Comparison of ENCODE assay signal across 21 mouse cellular contexts in the genomic region with DNA sequence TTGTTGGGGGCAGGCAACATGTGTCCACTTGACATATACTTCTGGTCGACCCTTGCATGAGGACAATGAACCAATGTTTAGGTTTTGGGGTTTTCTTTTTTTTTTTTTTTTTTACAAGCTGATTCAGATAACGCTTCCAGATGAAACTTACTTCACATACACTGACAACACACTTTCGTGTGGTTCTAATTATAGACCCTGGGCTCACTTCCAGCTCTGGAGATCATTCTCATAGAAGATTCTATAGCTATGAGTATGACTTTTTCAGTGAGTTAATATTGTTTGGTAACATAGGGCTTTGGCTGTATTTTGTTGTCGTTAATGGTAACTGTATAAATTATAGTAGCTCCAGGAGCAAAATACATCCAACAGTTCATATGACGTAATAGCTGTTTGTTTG.
A peak's percentile ranks its signal among the peaks of the same experiment; 100 is the strongest.
DNase-seq lines count a peak whose midpoint lies in the region; ATAC-seq and TF ChIP-seq lines count a peak whose summit lies in the region.
"Had no signal": no experiment of that assay in that cellular context is flagged by ENCODE, and none has a peak within 500 bp of the region (broad histone marks: within the 10 kb centered on the region; RNA-seq: fewer than 3 reads in every experiment).

No protein-coding gene starts in this region.

- H3K9ac ChIP-seq in lung, embryonic 14.5 days: no peak overlapping the region
- no peak overlapping the region for H3K9ac ChIP-seq in limb, embryonic 14.5 days (ENCODE audit: low read depth, low read length, severe bottlenecking)
- no peak overlapping the region for H3K9ac ChIP-seq in hindbrain, embryonic 12.5 days
- H3K9ac ChIP-seq: forebrain, embryonic 12.5 days; heart, embryonic 13.5 days; hindbrain, embryonic 13.5 days had no signal

- no peak for DNase-seq in frontal cortex, postnatal 25 days (ENCODE audit: low spot score in 2 of 2)
- peak; percentile 46 for DNase-seq in lung, embryonic 14.5 days
- no peak for DNase-seq in lung, postnatal 36 days
- DNase-seq in adipocyte (ENCODE audit: low spot score): peak; percentile 36
- peak; percentile 80 for DNase-seq in limb, embryonic 14.5 days (ENCODE audit: low spot score)
- DNase-seq: adrenal gland, postnatal 10 days; cerebellum, adult 2 months; cerebellum, postnatal 10 days; gastrocnemius, postnatal 10 days; heart, postnatal 10 days; heart, postnatal 4 days; kidney, adult 11 months had no signal

- no peak overlapping the region for H3K4me2 ChIP-seq in lung, embryonic 14.5 days
- H3K4me2 ChIP-seq in limb, embryonic 14.5 days (replicated peaks; ENCODE audit: low read depth, low read length, severe bottlenecking): no peak overlapping the region
- no peak overlapping the region for H3K4me2 ChIP-seq in hindbrain, embryonic 12.5 days (replicated peaks)
- H3K4me2 ChIP-seq: forebrain, embryonic 12.5 days; heart, embryonic 13.5 days; hindbrain, embryonic 13.5 days had no signal

- peak; percentile 64 for ATAC-seq in frontal cortex, adult (ENCODE audit: low TSS enrichment)
- ATAC-seq in lung, embryonic 14.5 days (ENCODE audit: insufficient read depth): no peak
- peak; percentile 26; the same call in 1 of the 2 replicates for ATAC-seq in limb, embryonic 14.5 days (ENCODE audit: low FRiP score, low read depth)
- no peak for ATAC-seq in megakaryocyte progenitor cell, adult 5-6 weeks (replicated peaks; ENCODE audit: poor library complexity)
- ATAC-seq in hindbrain, embryonic 12.5 days (ENCODE audit: low FRiP score): no peak
- ATAC-seq: forebrain, embryonic 16.5 days; hindbrain, postnatal 0 days had no signal

- no peaks in the 10 kb centered on the region for H3K9me3 ChIP-seq in lung, embryonic 14.5 days (ENCODE audit: low read depth, low read length)
- H3K9me3 ChIP-seq in limb, embryonic 14.5 days (ENCODE audit: control insufficient read depth, low read length): no peaks in the 10 kb centered on the region
- H3K9me3 ChIP-seq in hindbrain, embryonic 12.5 days (replicated peaks): no peaks in the 10 kb centered on the region
- H3K9me3 ChIP-seq: forebrain, embryonic 12.5 days; heart, embryonic 13.5 days; hindbrain, embryonic 13.5 days had no signal

- H3K27me3 ChIP-seq in lung, embryonic 14.5 days (ENCODE audit: insufficient read depth, low read length): no peaks in the 10 kb centered on the region
- H3K27me3 ChIP-seq in limb, embryonic 14.5 days (ENCODE audit: control insufficient read depth, insufficient read depth, low read length): no peaks in the 10 kb centered on the region
- H3K27me3 ChIP-seq in hindbrain, embryonic 12.5 days: no peaks in the 10 kb centered on the region
- H3K27me3 ChIP-seq: CH12.LX; forebrain, embryonic 12.5 days; heart, embryonic 13.5 days; hindbrain, embryonic 13.5 days had no signal

- H3K4me1 ChIP-seq in lung, embryonic 14.5 days (ENCODE audit: insufficient read depth): no peaks in the 10 kb centered on the region
- H3K4me1 ChIP-seq in limb, embryonic 14.5 days (ENCODE audit: control insufficient read depth, insufficient read depth, low read length): peaks cover 4% of the 10 kb centered on the region
- H3K4me1 ChIP-seq in hindbrain, embryonic 12.5 days: no peaks in the 10 kb centered on the region
- H3K4me1 ChIP-seq: forebrain, embryonic 12.5 days; hindbrain, embryonic 13.5 days had no signal

- no peak overlapping the region for H3K4me3 ChIP-seq in lung, embryonic 14.5 days (ENCODE audit: low read depth, low read length)
- no peak overlapping the region for H3K4me3 ChIP-seq in limb, embryonic 14.5 days (replicated peaks; ENCODE audit: low read length)
- H3K4me3 ChIP-seq in hindbrain, embryonic 12.5 days: no peak overlapping the region
- H3K4me3 ChIP-seq: forebrain, embryonic 12.5 days; heart, embryonic 13.5 days; hindbrain, embryonic 13.5 days had no signal

- no peaks in the 10 kb centered on the region for H3K36me3 ChIP-seq in lung, embryonic 14.5 days (ENCODE audit: insufficient read depth)
- H3K36me3 ChIP-seq in limb, embryonic 14.5 days (ENCODE audit: control insufficient read depth, insufficient read depth, low read length): peaks cover 4% of the 10 kb centered on the region; the same call in 1 of the 2 replicates
- peaks cover 5% of the 10 kb centered on the region; the same call in 1 of the 2 replicates for H3K36me3 ChIP-seq in hindbrain, embryonic 12.5 days
- H3K36me3 ChIP-seq: forebrain, embryonic 12.5 days had no signal

- TF ChIP-seq CTCF in lung, embryonic 14.5 days (IDR thresholded peaks at IDR 0.05; ENCODE audit: low read depth): no peak

- no peak overlapping the region for H3K27ac ChIP-seq in lung, embryonic 14.5 days (ENCODE audit: low read depth)
- no peak overlapping the region for H3K27ac ChIP-seq in limb, embryonic 14.5 days (replicated peaks; ENCODE audit: low read depth, low read length)
- H3K27ac ChIP-seq in hindbrain, embryonic 12.5 days: no peak overlapping the region
- H3K27ac ChIP-seq: forebrain, embryonic 12.5 days; heart, embryonic 13.5 days; hindbrain, embryonic 13.5 days; hindbrain, postnatal 0 days had no signal

- 60% methylated on average over 5 of the region's 5 CpGs for WGBS in lung, embryonic 14.5 days
- 29% methylated on average over 5 of the region's 5 CpGs for WGBS in limb, embryonic 14.5 days
- 82% methylated on average over 5 of the region's 5 CpGs for WGBS in hindbrain, embryonic 12.5 days

- no peak for TF ChIP-seq POLR2A in limb, embryonic 14.5 days (IDR thresholded peaks at IDR 0.05; ENCODE audit: borderline replicate concordance, extremely low read depth, insufficient read depth, insufficient read length)

Comparison
In these comparisons a context has a peak if more than half of its experiments do, and no peak if none do; other contexts are left out.
1. DNase-seq: peak in lung, embryonic 14.5 days (single experiment), adipocyte (single experiment) and limb, embryonic 14.5 days (single experiment); none in frontal cortex, postnatal 25 days (0 of 2) and lung, postnatal 36 days (single experiment).
2. ATAC-seq: peak in frontal cortex, adult (single experiment) and limb, embryonic 14.5 days (single experiment); none in lung, embryonic 14.5 days (single experiment), megakaryocyte progenitor cell, adult 5-6 weeks (single experiment) and hindbrain, embryonic 12.5 days (single experiment).